Mouse (Mus musculus): ENCODE data around the gene Sapcd1.

Sapcd1 gene

GRCm38 (mm10) chr17:34980655-34981054 is 47.2 kb downstream of the Sapcd1 start:
- no peak for DNase-seq (ENCODE audit: low read depth, low spot score)

DNA sequence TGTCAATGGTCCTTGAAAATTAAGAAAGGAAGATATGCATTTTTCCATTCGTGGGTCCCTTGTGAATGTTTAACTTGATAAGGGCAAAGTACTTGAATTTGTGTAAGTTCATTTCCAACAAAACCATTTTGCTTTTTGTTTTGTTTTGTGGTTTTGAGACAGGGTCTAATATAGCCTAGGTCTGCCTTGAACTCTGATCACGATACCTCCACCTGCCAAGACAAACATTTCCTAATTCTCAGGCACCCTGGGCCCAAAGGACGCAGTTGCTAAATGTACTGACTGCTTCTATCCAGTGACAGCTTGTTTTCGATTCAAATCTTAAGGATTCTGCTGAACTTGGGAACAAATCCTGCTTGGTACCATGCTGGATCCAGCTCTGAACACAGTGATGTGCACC is 48.2 kb downstream of the Sapcd1 start:
- no peak for DNase-seq (ENCODE audit: low read depth, low spot score)

GRCm38 (mm10) chr17:34978239-34978638 is 49.6 kb downstream of the Sapcd1 start:
- no peak for DNase-seq (ENCODE audit: low read depth, low spot score)

DNA sequence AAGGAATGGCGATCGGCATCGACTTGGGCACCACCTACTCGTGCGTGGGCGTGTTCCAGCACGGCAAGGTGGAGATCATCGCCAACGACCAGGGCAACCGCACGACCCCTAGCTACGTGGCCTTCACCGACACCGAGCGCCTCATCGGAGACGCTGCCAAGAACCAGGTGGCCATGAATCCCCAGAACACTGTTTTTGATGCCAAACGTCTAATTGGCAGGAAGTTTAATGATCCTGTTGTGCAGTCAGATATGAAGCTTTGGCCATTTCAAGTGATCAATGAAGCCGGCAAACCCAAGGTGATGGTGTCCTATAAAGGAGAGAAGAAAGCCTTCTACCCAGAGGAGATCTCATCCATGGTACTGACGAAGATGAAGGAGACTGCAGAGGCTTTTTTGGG is 50.8 kb downstream of the Sapcd1 start:
- DNase-seq (ENCODE audit: low read depth, low spot score): no peak
